Mouse (Mus musculus): ENCODE data around the gene Slc51a.

The Slc51a gene

DNA sequence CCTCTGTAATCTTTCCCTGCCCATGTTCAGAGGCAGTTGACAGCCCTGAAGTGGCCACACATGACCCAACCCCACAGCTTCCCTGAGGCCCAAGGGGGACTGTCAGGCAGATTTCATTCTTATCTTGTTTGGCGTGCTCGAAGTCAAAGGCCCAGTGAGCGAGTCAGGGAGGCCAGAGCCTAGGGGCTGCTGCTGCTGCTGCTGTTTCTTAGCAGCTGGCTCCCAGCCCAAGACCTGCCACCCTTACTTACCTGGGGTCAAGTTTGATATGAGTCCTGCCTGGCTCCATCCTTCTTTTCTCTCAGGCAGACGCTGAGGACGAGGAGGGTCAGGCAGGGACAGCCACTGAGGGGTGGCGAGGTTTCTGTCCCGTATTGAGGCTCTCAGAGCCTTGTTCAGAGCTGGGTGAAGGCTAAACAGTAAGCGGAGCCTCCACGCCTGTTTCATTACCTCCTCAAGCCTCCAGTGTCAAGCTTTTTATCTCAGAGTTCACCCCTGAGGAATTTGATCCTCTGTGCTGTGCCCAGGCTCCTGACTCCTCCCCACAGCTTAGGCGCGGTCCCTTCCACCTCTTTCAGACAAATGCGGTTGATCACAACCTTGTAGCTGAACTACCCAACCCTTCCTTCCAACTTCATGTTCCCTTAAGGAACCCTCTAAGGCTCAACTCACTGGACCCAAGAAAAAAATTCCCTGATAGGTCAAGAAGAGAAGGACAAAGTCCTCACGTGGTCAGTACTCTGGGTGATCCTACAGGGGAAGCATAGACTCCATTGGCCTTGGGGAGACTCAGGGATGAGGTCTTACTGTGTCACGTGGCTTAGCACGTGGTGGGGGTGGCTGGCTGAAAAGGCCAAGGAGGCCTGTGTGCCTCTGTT lies at the start of gene Slc51a:
Gene Slc51a, minus strand, starts transcription at position 646 of the 878 bp plus-strand sequence.
- in situ Hi-C loops (cut with MboI; ENCODE audit: unreplicated experiment in 2 of 2): loop anchor here in 1 of 2 experiments (25.0 kb wide), 1 partner anchor 550 kb away; the partner anchor contains the start of genes 0610012G03Rik, Ncbp2 and Pigz

DNA sequence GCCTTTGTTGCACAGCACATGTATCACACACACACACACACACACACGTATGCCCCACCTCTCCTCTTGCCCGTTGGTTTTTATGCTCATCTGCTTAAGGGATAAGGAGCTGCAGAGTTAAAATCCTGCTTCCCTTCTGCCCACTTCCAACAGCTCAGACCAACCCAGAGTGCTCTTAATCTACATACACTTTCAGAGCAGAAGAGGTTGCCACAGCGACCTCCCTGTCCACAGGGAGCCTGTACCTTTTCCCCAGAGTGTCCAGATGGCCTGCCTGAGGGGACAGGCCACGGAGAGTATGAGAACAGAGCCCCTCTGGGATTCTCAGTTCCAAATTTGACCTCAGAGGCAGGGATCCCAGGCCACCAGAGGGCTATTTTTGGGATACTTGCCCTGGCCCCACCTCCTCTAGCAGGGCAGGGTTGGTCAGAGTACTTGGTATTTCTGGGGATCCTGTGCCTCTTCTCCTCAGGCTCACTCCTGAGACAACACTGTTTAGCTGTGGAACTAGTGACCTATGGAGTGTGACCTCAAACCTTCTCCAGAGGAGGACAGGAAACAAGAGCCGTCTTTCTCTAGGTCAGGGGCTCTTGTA lies 47.6 kb upstream of the Slc51a start:
- in situ Hi-C loops (cut with MboI; ENCODE audit: unreplicated experiment in 2 of 2): no loop called here

GRCm38 (mm10) chr16:32532878-32533826 lies 45.5 kb upstream of the Slc51a start:
- in situ Hi-C loops (cut with MboI; ENCODE audit: unreplicated experiment in 2 of 2): no loop called here

DNA sequence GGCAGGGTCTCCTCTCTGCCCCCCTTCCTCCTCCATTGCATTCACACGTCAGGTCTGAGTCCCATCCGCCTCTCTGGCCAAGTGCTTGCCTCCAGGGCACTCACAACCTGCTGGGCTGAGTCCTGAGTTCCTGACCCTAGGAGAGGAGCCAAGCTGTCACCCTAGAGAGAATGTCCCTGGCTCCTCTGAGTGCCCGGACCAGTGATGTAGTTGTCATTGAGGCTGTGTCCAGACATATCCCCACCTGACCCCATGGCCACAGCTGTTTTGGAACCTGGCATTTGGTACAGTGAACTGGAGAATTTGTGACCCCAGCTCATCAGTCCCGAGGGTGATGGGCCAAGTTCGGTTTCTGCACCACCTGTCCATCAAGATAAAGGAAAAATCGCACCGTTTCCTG lies 39.2 kb upstream of the Slc51a start:
- in situ Hi-C loops (cut with MboI; ENCODE audit: unreplicated experiment in 2 of 2): no loop called here

GRCm38 (mm10) chr16:32524244-32524615 lies 36.6 kb upstream of the Slc51a start:
- in situ Hi-C loops (cut with MboI; ENCODE audit: unreplicated experiment in 2 of 2): no loop called here

DNA sequence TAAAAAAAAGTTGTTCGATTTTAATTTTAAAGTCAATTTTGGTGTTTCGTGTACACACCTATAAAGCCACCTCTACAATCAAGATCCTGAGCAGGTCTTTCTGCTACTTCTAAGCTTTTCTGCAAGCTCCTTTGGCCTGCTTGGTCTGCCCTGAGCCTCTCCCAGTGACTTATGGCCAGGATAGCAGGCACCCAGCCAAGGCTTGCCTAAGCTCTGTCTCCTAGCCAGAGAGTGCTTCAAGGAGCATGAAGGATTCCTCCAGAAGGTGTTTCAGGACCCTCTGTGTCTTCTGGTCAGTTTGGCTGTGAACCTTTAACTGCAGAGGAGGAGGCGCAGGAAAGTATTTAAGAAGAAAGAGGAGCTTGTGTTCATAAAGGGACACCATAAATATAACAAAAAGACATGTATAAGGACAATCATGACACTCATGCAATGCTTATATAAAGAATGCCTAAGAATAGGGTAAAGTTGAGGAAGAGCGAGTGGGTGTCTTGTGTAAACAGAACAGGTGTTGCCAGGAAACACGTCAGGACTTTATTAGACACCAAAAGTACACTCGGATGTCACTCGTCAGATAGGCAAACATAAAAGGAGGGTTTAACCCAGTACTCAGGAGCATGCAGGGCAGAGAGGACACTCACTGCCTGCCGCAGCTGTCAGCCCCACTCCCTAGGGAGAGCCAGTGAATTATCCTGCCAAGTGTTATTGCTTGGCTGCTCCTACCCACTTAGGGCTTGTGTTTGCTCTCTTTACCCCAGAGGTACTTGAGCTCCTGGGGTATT lies 36.0 kb upstream of the Slc51a start:
- in situ Hi-C loops (cut with MboI; ENCODE audit: unreplicated experiment in 2 of 2): no loop called here

GRCm38 (mm10) chr16:32522578-32523194 lies 35.0 kb upstream of the Slc51a start:
- in situ Hi-C loops (cut with MboI; ENCODE audit: unreplicated experiment in 2 of 2): no loop called here

GRCm38 (mm10) chr16:32520372-32520748 lies 32.7 kb upstream of the Slc51a start:
- in situ Hi-C loops (cut with MboI; ENCODE audit: unreplicated experiment in 2 of 2): no loop called here

DNA sequence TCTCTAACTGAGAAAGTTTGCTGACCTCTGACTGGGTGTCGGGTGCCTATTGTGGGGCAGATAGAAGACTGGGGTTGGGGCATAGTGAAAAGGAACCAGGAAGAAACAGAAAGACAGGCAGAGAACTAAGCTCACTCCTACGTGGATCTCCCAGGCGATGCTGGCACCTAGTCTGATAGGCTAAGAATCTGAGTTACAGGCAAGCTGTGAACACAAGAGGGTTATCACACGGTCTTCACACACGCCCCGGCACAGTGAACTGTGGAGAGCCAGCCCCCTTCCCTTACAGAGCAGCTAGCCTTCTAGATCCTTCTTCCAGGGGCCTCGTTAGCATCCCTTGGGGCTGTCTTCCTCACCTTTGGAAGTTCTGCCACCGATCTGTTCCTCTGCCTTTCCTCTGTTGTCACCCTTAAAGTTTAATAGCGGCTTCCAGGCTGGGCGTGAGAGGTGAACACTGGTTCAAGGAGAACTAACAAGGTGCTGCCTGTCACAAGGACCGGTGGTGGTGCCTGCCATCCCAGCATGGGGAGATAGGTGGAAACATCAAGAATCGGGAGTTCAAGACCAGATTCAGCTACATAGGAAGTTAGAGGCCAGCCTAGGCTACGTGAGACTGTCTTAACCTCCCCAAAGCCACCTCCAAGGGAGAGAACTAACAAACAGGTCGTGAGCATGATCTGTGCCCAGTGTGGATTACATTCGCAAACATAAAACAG lies 32.1 kb upstream of the Slc51a start:
- in situ Hi-C loops (cut with MboI; ENCODE audit: unreplicated experiment in 2 of 2): loop anchor here in 1 of 2 experiments (5.0 kb wide), 1 partner anchor 92 kb away; no protein-coding TSS in a partner anchor

- in situ Hi-C loops (cut with MboI; ENCODE audit: unreplicated experiment in 2 of 2): loop anchor here in 1 of 2 experiments (5.0 kb wide), 1 partner anchor 94 kb away; no protein-coding TSS in a partner anchor
These were observed 30.3 kb upstream of the Slc51a start for GRCm38 (mm10) chr16:32517785-32518481.

DNA sequence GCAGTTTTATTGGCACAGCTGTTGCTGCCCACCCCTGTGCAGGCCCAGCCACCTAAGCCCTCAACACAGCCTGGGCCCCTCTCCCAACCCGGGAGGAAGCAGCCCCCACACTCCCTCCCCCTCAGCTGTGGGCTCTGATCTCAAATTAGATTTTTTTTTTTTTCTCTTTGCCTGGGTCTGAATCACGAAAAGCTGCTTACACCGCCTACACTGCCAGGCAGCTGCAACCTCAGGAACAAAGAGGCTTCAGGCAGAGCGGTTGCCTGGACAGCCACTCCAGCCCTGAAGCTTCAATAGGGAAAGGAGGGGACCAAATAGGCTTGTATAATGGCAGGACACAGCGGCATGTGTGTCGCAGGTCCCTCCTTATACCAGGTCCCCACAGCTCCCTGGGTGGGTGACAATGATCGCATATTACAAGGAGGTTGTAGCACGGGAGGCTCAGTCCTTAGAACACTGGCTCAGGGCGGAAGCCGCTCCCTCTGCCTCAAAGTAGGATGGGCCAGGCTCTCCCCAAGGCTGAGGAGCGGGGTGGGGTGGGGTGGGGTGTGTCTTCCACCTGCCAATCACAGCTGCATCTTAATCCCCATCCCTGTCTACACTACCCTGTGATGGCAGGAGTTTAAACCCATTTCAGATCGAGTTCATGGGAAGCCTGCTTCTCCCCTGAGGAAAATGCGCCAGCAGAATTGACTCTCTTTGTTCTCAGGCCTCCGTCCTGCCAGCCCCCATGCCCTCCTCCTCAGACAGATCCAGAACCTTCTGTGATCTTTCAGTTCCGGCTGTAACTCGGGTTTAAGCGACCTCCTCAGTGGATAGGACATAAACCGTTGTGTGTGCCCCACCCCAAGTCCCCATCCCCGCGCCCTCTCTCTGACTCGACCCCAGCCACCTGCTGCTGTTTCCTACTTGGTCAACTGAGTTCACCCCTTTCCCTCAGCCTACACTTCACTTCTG lies 28.6 kb upstream of the Slc51a start:
- in situ Hi-C loops (cut with MboI; ENCODE audit: unreplicated experiment in 2 of 2): loop anchor here in 1 of 2 experiments (5.0 kb wide), 1 partner anchor 96 kb away; no protein-coding TSS in a partner anchor

- in situ Hi-C loops (cut with MboI; ENCODE audit: unreplicated experiment in 2 of 2): loop anchor here in 1 of 2 experiments (5.0 kb wide), 1 partner anchor 98 kb away; no protein-coding TSS in a partner anchor
These were observed 26.3 kb upstream of the Slc51a start for GRCm38 (mm10) chr16:32513948-32514347.

DNA sequence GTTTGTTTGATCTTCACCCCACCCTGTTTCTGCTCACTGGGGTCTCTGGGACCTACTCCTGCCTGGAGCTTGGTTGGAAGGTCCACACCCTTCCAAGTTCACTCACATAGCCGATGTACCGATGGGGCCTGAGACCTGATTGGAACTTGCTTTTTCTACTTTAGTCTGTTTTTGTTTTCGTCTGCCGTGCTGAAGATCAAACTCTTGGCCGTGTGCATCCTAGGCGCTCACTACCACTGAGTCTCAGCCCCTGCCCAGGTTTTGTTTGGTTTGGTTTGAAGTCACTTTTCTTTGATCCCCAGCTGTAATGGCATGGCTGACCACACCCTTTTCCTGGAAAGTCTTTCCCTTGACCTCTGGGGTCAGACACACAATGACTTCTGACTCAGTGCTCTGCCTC lies 25.7 kb upstream of the Slc51a start:
- in situ Hi-C loops (cut with MboI; ENCODE audit: unreplicated experiment in 2 of 2): loop anchor here in 1 of 2 experiments (5.0 kb wide), 1 partner anchor 99 kb away; no protein-coding TSS in a partner anchor

DNA sequence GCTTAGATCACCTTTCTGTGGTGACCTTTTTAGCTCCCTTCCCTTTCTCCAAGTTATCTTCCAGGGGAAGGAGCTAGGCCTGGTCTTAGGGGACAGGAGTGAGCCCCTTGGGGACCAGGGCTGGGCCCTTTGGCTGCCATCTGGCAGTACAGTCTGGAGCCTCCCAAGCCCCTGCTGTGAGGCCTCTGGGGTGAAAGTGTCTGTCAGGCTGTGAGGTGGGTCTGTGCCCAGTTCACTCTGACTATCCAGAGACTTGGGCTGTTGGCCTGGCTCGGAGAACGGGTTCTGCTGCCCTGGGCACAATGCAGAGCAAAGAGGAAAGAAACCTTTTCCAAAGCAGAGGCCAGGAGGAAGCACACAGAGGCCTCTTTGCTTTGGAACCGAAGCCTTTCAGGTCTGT lies 25.2 kb upstream of the Slc51a start:
- in situ Hi-C loops (cut with MboI; ENCODE audit: unreplicated experiment in 2 of 2): loop anchor here in 1 of 2 experiments (5.0 kb wide), 1 partner anchor 99 kb away; no protein-coding TSS in a partner anchor

- in situ Hi-C loops (cut with MboI; ENCODE audit: unreplicated experiment in 2 of 2): loop anchor here in 1 of 2 experiments (5.0 kb wide), 1 partner anchor 100 kb away; no protein-coding TSS in a partner anchor
These were observed 24.3 kb upstream of the Slc51a start for GRCm38 (mm10) chr16:32511827-32512490.

GRCm38 (mm10) chr16:32511338-32511734 lies 23.7 kb upstream of the Slc51a start:
- in situ Hi-C loops (cut with MboI; ENCODE audit: unreplicated experiment in 2 of 2): loop anchor here in 1 of 2 experiments (5.0 kb wide), 1 partner anchor 101 kb away; no protein-coding TSS in a partner anchor
